Mouse (Mus musculus) embryo, embryonic 9.5 days (tissue): ENCODE data around the gene Gvin1.
"Not testable (repeated sequence)": the region's sequence is repeated elsewhere in the genome, so short reads cannot be mapped to it uniquely, and the experiment has no call there.

ENCODE experiments used
- DNase-seq: peaks from one replicate; pipeline ENCODE4 v3.0.0-alpha.2; 2017; ENCODE audit errors: extremely low spot score

Gvin1 gene

DNA sequence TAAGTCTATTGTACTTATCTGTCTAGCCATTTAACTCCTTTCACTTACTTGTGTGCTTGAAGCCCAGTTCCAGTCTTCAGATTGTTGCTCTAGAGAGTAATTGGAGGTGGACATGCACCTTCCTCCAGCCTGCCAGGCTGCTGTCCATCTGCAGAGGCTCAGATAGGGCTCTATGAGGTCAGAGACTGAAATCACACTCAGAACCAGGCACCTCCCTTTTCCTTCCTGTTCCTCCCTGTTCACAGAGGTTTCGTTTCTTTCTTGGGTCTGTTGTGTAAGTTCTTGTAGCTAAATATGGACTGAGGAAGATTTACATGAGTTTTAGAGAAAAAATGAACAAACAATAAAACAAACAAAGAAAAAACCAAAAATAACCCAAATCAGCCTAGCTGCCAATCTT, at the start of gene Gvin1:
TSS of gene Gvin1 (minus strand) at position 150 of the 400 bp plus-strand sequence.
- DNase-seq: not testable (repeated sequence)

DNA sequence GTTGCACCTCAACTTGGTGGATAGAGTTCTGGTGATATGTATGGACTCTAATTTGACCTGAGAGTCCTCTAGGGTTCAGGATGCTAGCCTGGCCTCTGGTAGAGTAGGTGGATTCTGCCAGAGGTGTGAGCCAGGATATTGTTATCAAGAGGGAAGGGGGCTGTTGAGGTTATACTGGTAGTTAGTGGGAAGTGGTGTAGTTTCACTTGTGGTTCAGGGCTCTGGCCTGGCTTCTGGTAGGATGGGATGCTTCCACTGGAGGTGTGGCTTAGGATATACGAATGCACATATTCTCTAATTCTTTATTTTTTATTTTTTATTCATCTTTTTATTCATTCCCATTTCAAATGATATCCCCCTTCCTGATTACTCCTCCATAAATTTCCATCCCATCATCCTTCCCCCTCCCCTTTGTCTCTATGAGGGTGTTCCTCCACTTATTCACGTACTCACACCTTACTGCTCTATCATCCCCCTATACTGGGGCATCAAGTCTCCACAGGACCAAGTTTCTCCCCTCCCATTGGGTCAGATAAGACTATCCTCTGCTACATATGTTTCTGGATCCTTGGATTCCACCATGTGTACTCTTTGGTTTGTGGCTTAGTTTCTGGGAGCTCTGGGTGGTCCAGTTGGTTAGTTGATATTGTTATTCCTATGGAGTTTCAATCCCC, 36.9 kb upstream of the Gvin1 start:
- no peak for DNase-seq

DNA sequence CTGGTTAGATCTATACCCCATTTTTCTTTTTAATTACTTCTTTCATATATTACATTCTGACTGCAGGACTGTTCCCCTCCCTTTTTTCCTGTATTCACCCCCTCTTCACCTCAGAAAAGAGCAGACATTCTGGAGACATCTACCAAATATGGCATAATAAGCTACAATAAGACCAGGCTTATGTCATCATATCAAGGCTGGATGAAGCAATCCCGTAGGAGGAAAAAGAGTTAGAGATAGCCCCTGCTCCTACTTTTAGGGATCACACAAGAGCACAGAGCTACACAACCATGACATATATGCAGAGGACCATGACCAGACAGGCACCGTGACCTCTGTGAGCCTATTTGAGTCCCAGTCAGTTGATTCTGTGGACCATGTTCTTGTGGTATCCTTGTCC, 33.8 kb upstream of the Gvin1 start:
- DNase-seq: no peak

DNA sequence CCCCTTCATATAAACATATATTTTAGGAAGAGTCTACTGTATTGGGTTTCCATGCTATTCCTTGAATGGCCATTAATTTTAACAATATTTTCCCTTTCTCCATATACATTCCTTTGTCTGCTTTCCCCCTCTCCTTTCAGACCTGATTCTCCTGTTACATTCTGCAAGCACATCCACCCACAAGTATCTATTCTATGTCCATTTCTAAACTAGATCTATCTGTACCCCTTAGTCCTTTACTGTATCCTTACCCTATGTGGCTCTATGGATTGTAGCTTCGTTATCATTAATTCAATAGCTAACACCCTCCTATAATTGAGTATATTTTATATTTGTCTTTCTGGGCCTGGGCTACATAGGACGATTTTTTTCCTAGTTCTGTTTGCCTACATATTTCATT, 33.1 kb upstream of the Gvin1 start:
- DNase-seq: no peak

DNA sequence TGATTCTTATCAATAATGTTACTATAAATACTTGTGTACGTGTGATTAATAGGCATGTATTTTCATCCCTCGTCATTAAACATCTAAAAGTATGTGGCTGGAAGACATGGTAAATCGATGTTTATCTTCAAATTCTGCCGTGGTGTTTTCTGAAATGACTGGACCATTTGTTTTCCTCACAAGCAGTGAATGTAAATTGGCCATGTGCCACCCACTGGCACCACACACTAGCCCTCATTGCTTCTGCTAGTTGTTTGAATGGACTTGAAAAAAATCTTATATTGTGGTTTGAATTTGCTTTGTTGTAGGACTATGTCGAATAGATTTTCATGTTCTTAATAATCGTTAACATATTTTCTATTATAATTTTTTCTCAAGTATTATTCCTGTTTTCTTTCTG, 30.5 kb upstream of the Gvin1 start:
- DNase-seq: no peak

DNA sequence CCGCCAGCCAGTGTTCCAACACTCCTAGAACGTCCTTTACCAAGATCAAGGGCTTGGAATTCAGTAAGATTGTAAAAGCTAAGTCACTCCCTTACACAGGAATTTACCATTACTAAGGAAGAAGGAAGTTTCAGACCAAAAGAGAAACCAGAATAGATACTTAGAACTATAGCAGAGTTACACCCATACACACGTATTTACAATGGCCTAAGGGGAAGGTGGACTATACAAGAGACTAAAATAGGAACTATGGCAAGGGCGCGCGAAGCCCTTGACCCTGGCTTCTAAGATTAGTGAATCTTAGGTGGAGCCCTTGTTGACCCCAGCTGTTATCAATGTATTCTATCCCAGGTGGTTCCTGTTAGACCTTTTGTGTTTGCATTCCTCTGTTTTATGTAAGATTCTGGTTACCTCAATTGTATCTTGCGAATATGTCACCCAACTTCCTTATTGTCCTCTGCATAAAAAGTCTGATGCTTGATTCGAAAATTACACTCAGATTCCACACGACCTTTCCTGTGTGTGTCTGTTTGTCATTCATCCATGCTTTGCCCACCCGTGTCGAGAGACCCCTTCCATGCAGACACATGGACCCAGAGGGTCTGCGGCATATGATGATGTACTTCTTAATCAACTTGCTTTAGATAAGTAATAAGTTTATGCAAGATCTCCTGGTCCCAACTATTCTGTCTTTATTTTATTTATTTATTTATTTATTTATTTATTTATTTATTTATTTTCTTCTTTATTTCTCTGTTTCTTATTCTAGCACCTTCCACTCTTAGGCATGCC, 25.6 kb upstream of the Gvin1 start:
- DNase-seq: not testable (repeated sequence)

DNA sequence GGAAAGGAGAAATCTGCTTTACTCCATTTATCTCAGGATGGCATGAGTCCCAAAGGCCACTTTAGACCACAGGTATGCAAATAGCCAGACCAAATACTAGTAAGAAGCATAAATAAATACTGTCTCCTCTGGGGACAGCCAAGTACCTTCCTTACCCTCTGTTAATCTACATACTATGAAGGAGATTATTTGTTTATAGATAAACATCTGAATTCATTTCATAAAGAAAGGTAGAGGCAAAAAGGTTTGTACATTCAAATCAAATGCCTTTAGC, 22.0 kb upstream of the Gvin1 start:
- no peak for DNase-seq

DNA sequence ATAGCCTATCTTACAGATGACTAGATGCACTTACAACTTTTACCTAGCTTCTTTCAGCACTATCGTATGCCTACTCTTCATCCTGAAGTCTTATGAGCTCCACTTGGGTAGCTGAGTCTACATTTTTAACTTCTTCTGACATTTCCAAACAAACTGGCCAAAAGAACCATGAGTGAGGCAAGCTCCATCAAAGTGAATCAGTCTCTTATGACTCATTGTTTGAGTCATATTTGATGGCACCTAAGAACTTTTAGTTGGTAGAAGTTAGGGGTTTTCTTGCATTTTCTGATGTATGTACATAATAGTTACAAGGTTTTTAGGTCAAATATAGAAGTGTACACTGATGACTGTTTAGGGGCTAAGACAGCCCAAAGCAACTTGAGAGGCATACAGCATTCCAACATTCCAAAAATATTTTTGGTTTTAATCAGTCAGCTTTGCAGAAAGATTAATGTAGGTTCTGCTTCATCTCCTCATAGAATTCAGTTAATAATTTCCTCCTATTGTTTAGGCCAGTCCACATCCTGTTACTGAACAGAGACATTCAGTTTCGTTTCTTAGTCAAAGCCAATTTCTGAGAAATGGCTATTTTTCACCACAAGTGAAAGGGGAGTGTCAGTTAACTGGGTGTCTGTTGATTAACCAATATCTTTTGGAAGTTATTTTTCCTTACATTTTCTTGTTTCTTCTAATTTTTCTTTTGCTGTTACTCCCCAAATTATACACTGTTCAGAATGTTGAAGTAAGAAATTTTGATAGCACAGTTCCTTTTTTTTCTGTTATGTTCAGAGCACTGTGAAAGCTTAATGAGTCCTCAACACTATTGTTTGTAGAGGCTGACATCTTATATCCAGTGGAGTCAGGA, 21.4 kb upstream of the Gvin1 start:
- no peak for DNase-seq

DNA sequence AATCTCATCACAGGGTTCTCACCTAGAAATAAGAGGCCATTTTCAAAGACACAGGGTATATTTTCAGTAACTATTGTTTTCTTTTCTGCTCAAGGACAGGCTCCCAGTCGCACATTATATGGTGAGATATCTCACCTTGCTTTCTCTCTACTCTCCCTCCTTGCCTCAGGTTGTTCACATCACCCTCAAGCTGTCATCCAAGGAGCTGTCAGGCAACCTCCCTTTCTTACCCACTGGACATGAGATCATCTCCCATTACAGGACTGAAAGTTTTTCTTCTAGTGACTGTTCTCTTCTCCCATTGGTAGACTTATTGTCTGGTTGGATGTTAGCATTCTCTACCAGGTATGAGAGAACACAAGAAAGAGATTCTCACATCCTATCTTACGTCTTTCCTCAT, 20.5 kb upstream of the Gvin1 start:
- no peak for DNase-seq

DNA sequence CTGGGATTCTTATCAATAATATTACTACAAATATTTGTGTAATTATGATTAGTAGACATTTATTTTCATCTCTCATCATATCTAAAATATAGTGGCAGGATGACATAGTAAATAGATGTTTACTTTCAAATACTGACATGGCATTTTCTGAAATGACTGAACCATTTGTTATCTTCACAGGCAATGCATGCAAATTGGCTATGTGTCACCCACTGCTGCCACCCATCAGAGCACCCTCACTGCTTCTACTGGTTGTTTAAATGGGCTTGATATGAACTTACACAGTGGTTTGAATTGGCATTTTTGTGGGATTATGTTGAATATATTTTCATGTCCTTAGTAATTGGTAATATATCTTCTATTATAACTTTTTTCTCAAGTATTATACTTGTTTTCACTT, 784 bp upstream of the Gvin1 start:
- DNase-seq: not testable (repeated sequence)

DNA sequence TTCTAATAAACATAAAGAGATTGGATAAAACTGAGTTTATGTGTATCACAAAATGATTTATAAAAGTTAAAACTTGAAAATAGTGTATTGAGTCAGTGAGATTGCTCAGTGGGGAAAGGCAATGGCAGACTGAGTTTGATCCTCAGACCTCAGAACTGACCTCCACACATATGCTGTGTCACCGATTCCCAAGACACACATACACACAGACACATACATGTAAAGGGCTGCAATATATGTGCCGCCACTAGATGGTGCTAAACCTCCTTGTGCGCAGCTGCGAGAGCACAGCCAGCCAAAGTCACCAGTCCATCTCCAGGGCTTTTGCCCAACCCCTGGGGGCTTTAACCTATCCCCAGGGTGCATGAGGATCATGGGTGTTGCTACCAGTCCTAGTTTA, 1.4 kb downstream of the Gvin1 start:
- not testable (repeated sequence) for DNase-seq

DNA sequence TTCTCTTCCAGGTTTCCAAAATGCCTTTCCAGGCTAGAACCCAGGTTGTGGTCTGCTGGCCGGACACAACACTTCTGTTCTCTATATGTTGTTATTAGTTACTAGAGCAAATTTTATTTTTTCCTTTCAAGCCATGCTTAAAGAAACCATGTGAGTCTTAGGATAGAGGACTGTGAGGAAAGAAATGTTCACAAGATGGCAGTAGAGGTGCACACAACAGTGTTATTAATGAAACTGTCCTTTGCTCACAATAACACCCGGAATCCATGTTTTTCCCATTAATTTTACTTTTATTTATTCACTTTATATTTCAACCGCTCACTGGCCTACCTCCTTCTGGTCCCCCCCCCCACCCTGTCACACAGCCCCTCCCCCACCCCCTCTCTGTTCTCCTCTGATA, 8.5 kb downstream of the Gvin1 start:
- not testable (repeated sequence) for DNase-seq

DNA sequence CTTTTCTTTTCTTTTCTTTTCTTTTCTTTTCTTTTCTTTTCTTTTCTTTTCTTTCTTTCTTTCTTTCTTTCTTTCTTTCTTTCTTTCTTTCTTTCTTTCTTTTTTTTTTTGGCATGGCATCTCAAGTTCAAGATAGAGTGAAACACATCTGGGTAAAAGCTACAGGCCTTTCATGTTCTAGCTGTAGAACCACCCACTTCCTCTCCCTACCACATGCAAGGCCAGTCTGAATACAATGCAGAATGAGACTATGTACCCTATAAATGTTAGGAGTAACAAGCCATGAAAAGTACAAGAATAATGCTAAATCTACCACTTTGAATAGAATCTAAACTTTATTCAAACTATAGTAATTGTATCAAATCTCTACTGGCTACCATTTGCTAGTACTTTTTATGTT, 38.1 kb downstream of the Gvin1 start:
- not testable (repeated sequence) for DNase-seq

DNA sequence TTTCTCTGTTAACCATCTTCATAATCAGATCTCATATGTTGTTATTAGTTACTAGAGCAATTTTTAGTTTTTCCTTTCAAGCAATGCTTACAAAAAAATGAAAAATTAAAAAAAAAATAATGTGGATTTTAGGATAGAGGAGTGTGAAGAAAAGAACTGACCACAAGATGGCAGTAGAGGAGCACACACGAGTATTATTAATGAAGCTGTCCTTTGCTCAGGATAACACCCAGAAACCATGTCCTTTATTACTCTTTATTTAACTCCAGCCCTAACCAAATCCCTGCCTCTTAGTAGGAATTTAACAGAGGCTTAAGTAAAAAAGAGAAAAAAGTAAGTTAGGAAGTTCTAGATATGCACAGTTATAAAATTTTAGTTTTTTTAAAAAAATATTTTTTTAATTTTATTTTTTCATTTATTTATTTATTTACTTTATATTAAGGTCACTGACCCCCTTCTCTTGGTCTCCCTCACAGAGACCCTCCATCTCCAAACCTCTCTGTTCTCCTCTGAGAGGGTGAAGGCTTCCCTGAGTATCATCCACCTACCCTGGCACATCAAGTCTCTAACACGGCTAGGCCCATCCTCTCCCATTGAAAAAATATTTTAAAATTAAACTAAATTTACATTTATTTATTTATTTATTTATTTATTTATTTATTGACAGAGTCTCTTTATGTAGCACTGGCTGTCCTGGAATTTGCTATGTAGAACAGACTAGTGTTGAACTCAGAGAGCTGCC, 69.9 kb downstream of the Gvin1 start:
- DNase-seq: not testable (repeated sequence)

DNA sequence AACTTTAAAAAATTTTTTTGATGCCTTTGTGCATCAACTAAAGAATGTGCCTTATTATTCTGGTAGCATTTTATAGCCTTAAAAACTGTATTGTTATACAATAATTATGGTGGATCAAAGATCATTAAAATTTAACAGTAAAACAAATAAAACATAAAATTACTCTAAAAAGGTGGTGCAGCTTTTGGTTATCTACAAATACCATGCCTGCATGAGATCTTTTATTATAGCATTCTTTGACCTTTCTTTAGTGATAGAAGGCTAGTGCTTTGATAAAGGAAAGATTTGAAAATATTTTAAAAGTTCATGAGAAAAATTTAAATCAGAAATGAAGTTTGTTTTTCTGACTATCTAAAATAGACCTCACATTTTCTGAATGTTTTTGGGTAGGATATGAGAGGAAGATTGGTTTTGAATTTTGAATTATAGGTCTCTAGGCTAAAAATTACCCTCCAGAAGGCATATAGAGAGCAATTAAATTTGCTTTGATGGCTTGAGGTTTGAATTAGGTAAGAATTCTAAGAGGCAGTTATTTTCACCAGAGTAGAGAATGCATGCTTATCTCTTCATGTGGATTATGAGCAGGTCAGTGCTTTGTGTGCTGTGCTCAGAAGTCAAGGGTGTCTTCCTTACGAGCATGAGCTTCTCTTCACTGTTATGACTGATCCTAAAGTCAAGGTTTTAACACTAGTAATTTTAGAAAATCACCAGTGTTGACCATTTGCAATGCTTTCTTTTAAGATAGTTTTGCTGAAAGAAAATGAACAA, 73.8 kb downstream of the Gvin1 start:
- not testable (repeated sequence) for DNase-seq

DNA sequence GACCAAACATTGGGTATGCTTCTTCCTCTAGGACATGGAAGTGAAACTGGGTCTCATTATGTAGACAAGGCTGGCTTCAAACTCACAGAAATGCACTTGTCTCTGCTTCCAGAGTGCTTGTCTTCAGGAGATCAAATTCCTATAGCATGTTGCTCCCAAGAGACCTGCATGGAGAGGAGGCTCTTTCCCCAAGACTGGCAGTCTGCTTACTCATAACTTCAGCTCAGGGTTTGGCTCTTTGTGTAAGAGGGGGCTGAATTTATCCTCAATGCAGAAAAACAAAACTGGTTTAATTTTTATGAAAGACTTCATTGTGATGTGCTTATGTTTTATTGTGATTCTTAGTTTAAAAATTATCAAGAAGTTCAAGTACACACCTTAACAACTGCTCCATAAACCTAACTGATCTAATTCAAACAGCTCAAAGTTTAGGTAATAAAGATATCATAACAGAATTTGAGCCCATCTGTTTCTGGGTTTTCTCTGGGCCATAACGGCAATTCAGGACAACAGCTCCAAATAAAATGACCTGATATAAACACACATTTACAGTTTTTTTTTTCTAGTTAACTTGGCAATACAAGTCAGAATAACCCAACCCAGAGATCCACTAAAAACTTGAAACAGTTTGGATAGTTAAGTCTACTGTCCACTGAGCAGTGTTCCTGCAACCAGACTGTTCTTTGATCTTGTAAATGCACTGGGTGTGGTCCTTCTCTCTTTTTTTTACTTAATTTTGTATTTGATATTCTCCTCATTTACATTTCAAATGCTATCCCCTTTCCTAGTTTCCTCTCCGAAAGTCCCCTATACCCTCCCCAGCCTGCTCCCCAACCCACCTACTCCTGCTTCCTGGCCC, 97.8 kb downstream of the Gvin1 start:
- not testable (repeated sequence) for DNase-seq
